Mouse (Mus musculus) G1E (cell line): ENCODE results near the gene 1110004F10Rik. TPM values are rescaled to one million over a fixed set of nuclear protein-coding genes. Genes with fewer than 3 reads are reported as not detected.
A peak's percentile ranks its signal among the peaks of the same experiment; 100 is the strongest.

Source experiments
- ATAC-seq: 2 replicates; pipeline ENCODE4 v1.8.0; 2016; ENCODE audit warnings: mild to moderate bottlenecking; ENCODE audit not compliant: insufficient number of reproducible peaks, poor library complexity, low FRiP score, severe bottlenecking; ENCODE audit errors: extremely low read depth
- DNase-seq: peaks from one replicate; pipeline ENCODE4 v3.0.0; 2012; ENCODE audit warnings: low spot score
- H3K27me3 ChIP-seq: 2 replicates; pipeline ENCODE4 v1.6.1; 2012; ENCODE audit warnings: mild to moderate bottlenecking, low read length, inconsistent platforms; ENCODE audit not compliant: insufficient read depth
- H3K36me3 ChIP-seq: replicated peaks from 2 replicates; pipeline ENCODE3; 2012; ENCODE audit warnings: mild to moderate bottlenecking, inconsistent platforms
- H3K4me1 ChIP-seq: 2 replicates; pipeline ENCODE4 v1.6.1; 2012; ENCODE audit warnings: low read depth, low read length, inconsistent platforms, mixed read lengths; ENCODE audit not compliant: insufficient read depth
- H3K4me3 ChIP-seq: 2 replicates; pipeline ENCODE4 v1.5.1; 2012; ENCODE audit warnings: low read depth, mild to moderate bottlenecking, inconsistent platforms, low read length, moderate library complexity, mixed read lengths
- H3K9me3 ChIP-seq: replicated peaks from 2 replicates; pipeline ENCODE4 v1.6.1; 2012; ENCODE audit warnings: inconsistent platforms
- CTCF ChIP-seq: IDR thresholded peaks from 2 replicates; pipeline ENCODE4 v1.5.1; 2012; ENCODE audit warnings: low read depth, low read length, inconsistent platforms, mixed read lengths
- GATA1 ChIP-seq: IDR thresholded peaks from 2 replicates; pipeline ENCODE4 v1.6.1; 2012; ENCODE audit warnings: borderline replicate concordance, low read length, inconsistent platforms, mixed read lengths
- GATA2 ChIP-seq: IDR thresholded peaks from 2 replicates; pipeline ENCODE4 v1.6.1; 2012; ENCODE audit warnings: low read depth, low read length, inconsistent platforms, borderline replicate concordance
- POLR2AphosphoS5 ChIP-seq: IDR thresholded peaks from 2 replicates; pipeline ENCODE4 v1.6.1; 2012; ENCODE audit warnings: low read depth, low read length, inconsistent platforms; ENCODE audit not compliant: insufficient replicate concordance
- TAL1 ChIP-seq: conservative IDR thresholded peaks from 2 replicates; pipeline ENCODE4 v1.6.1; 2012; ENCODE audit warnings: low read depth, low read length, inconsistent platforms, mixed read lengths
- polyA plus RNA-seq: library from polyadenylated mRNA; stranded (reverse); fragments of >175 nt; gene quantifications from 2 replicates; pipeline ENCODE4 v1.2.3, GENCODE M21; 2012
- total RNA-seq, 2 experiments: library from RNA; stranded (forward) in 1 of 2; stranded (reverse) in 1 of 2; fragments of 200-1000 nt in 1 of 2; fragments of >200 nt in 1 of 2; fragmentation: Nextera tagmentation in 1 of 2; gene quantifications; 2 replicates each; pipeline ENCODE4 v1.2.3; 2014 to 2017

The 1110004F10Rik gene
- total and polyA plus RNA-seq, 3 experiments: 74.2 to 262 (median 122) TPM

DNA sequence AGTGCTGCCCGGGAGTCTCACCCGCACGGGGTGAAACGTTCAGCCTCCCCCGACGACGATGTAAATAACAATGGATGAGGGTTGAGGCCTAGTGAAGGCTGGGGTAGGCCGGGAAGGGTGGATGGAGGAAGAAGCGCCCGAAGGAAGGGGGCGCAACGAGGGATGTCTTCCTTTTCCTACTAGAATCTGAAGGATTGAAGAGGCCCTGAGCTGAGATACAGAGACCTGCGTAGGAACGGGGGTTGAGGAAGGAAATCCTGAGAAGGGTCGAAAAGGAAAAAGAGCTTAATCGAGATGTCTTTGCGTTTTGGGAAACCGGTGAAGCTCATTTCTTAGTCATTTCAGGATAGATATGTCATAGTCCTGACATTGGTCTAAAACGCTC is 54.3 kb downstream of the 1110004F10Rik start:
- Histone ChIP-seq H3K4me1 (peaks cover 32% of the 10 kb centered on the region), H3K9me3 (no peaks in the 10 kb centered on the region), H3K27me3 (peaks cover 4% of the 10 kb centered on the region), H3K36me3 (peaks cover 6% of the 10 kb centered on the region), H3K4me3 (peak overlapping the region; percentile 76)
- ATAC-seq: peak; percentile 38
- peak; percentile 39 for DNase-seq
- TF ChIP-seq TAL1: no peak
- no peak for TF ChIP-seq CTCF
- TF ChIP-seq POLR2AphosphoS5: no peak
- no peak for TF ChIP-seq GATA2
- no peak for TF ChIP-seq GATA1

DNA sequence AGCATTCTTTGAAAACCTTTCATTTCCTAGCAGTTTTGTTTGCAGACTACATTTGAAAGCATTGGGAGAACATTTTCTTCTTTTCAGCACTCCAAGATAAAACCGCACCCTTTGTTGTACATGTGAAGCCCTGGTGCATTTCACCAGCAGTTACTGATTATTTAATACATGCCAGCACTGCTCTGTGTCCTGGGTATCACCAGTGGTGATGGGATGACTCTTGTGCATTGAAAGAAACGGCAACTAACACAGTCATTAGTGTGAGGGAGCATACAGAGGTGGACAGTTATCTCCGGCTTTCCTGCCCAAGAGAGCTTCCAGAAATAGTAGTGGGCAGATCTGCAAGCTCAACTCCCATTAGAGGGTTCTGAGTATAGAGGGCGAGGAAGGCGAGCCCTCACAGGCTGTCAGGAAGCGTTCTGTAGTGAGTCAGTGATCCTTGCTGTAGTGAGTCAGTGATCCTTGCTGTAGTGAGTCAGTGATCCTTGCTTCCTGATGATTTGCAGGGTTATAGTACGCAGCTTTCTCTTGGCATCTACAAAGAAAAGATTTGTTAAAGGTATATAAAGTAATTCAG is 60.8 kb downstream of the 1110004F10Rik start:
- Histone ChIP-seq H3K9me3 (no peaks in the 10 kb centered on the region), H3K27me3 (no peaks in the 10 kb centered on the region), H3K4me1 (peaks cover 22% of the 10 kb centered on the region), H3K36me3 (peaks cover 52% of the 10 kb centered on the region), H3K4me3 (no peak overlapping the region)
- ATAC-seq: no peak
- TF ChIP-seq TAL1 (no peak), GATA2 (no peak), CTCF (no peak), GATA1 (no peak), POLR2AphosphoS5 (no peak)
- DNase-seq: no peak

DNA sequence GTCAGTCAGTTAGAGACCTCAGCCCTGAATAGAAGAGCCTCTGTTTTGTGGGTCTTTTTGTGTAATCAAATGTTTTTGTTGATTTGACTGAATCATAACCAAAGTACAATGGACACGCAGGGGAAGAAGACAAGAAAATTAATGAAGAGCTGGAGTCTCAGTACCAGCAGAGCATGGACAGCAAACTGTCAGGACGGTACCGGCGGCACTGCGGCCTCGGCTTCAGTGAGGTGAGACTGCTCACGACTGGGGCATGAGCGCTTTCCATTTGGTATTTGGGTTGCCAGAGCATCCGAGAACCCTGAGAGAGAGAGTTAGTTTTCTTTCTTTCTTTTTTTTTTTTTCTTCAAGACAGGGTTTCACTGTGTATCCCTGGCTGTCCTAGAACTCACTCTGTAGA is 63.9 kb downstream of the 1110004F10Rik start:
- no peak overlapping the region for H3K4me3 ChIP-seq
- DNase-seq (no peak), ATAC-seq (no peak)
- H3K4me1 ChIP-seq: peaks cover 3% of the 10 kb centered on the region; the same call in 1 of the 2 replicates
- no peaks in the 10 kb centered on the region for H3K27me3 ChIP-seq
- peaks cover 68% of the 10 kb centered on the region for H3K36me3 ChIP-seq
- no peaks in the 10 kb centered on the region for H3K9me3 ChIP-seq
- TF ChIP-seq POLR2AphosphoS5 (no peak), TAL1 (no peak), CTCF (no peak), GATA2 (no peak), GATA1 (no peak)

DNA sequence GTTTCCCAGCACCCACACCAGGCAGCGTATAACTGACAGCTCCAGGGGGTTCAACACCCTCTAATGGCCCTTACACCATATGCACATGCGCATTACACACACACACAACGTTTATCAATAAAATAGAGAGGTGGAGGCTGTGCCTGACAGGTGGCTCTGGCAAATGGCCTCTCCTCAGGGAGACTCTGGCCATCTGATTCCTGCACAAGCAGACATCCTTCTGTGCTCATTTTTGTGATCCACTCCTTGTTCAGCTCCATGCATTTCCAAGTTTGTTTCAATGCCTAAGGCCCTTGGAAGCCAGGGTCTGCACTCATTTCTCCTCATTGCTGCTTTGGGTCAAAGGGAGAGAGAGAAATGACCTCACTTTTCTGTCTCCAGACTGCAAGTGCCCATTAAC is 71.5 kb downstream of the 1110004F10Rik start:
- DNase-seq: no peak
- Histone ChIP-seq H3K4me3 (no peak overlapping the region), H3K9me3 (no peaks in the 10 kb centered on the region), H3K4me1 (no peaks in the 10 kb centered on the region), H3K27me3 (peaks cover 9% of the 10 kb centered on the region), H3K36me3 (peaks cover 20% of the 10 kb centered on the region)
- no peak for ATAC-seq
- TF ChIP-seq POLR2AphosphoS5 (no peak), GATA1 (no peak), CTCF (no peak), TAL1 (no peak), GATA2 (no peak)

DNA sequence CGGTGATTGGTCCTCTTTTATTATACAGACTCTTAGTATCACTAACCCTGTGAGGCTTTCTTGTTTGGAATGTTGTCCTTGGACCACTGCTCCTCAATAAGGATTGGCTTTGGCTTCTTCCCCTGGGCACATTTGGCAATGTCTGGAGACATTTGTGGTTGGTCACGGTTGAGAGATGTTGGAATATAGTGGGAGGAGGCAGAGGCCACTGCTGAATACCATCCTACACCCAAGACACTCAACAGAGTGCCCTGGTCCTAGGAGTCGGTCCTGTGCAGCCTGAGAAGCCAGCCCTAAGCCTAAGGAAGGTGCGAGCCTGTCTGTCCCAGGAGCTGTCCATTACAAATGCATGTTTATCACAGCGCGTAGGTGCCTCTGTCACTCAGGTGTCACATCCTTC is 72.3 kb downstream of the 1110004F10Rik start:
- no peak for TF ChIP-seq POLR2AphosphoS5
- no peak for TF ChIP-seq GATA1
- no peak for TF ChIP-seq GATA2
- TF ChIP-seq TAL1: no peak
- TF ChIP-seq CTCF: no peak
- no peak for ATAC-seq
- no peak for DNase-seq
- no peaks in the 10 kb centered on the region for H3K9me3 ChIP-seq
- H3K36me3 ChIP-seq: peaks cover 11% of the 10 kb centered on the region
- H3K4me1 ChIP-seq: no peaks in the 10 kb centered on the region
- peaks cover 13% of the 10 kb centered on the region for H3K27me3 ChIP-seq
- no peak overlapping the region for H3K4me3 ChIP-seq

DNA sequence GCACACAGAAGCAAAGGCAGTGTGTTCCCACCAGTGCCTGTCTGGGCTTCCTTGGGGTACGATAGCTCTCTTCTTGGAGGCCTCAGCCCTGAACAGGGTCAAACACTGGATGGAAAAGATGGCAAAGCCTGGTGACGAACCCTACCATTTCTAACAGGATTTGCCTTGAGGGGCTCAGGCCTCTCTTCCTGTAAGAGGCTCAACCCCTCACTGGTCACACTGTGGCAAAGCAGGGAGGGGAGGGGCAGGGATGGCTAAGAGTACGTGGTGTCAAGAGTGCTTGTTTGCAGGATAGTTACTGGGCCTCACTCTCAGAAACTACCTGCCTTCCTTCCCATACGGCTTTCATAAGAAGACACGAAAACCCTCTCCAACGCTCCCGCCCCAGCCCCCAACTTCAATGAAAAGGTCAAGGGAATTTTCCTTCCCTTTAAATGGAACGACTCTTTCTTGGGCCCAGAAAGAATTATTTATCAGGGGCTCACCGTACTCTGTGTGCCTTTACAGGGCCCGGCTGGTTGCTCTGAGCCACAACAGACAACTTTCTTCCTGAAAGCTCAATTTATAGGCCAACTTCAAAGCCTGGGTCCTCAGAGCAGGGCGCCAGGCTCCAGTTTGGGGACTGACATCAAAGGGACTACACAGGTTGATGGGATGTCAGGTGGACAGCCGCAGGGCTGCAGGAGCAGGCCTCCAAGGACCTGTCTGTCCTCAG is 76.2 kb downstream of the 1110004F10Rik start:
- no peak for DNase-seq
- TF ChIP-seq GATA1: no peak
- peaks cover 17% of the 10 kb centered on the region for H3K27me3 ChIP-seq
- H3K4me1 ChIP-seq: no peaks in the 10 kb centered on the region
- ATAC-seq: no peak
- no peaks in the 10 kb centered on the region; the same call in 1 of the 2 replicates for H3K9me3 ChIP-seq
- H3K4me3 ChIP-seq: no peak overlapping the region
- H3K36me3 ChIP-seq: no peaks in the 10 kb centered on the region

DNA sequence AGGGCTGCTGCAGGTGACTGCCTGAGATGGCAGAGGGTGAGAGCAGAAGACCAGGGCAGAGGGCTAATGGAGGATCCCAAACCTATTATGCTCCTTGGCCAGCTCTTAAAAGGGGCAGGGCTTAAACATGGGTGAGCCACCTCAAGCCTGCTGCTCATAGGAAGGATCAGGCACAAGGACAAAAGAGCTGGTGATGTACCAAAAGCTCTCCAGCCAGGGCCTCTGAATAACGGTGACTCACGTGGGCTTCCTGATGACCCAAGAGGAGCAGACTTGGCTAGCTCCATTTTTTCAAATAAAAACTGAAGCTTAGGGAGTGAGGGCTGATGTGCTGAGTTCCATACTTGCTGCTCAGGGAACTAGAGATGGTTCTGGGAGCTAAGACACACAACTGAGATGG is 76.8 kb downstream of the 1110004F10Rik start:
- peaks cover 17% of the 10 kb centered on the region for H3K27me3 ChIP-seq
- no peak for ATAC-seq
- DNase-seq: no peak
- no peaks in the 10 kb centered on the region; the same call in 1 of the 2 replicates for H3K9me3 ChIP-seq
- H3K4me1 ChIP-seq: no peaks in the 10 kb centered on the region
- no peak overlapping the region for H3K4me3 ChIP-seq
- H3K36me3 ChIP-seq: no peaks in the 10 kb centered on the region
- TF ChIP-seq GATA1: no peak
- TF ChIP-seq POLR2AphosphoS5: no peak
- no peak for TF ChIP-seq CTCF
- no peak for TF ChIP-seq GATA2
- no peak for TF ChIP-seq TAL1
